Mouse (Mus musculus): Measurements from ENCODE around the gene Ptgis. TPM values are rescaled to one million over a fixed set of nuclear protein-coding genes. Genes with fewer than 3 reads are reported as not detected.
A peak's percentile ranks its signal among the peaks of the same experiment; 100 is the strongest.

Ptgis gene
- polyA plus RNA-seq, 1 experiment from 2014 or later = 8.9 TPM

- no peak overlapping the region for H3K4me3 ChIP-seq (ENCODE audit: low read depth, low read length)
- no peaks in the 10 kb centered on the region for H3K9me3 ChIP-seq (ENCODE audit: control insufficient read depth)
- no peak overlapping the region for H3K9ac ChIP-seq (ENCODE audit: low read depth, low read length)
- WGBS = 95% methylated on average over 10 of the region's 10 CpGs
- H3K27me3 ChIP-seq (replicated peaks; ENCODE audit: control insufficient read depth, insufficient read depth, low read length) = no peaks in the 10 kb centered on the region
- peaks cover 7% of the 10 kb centered on the region for H3K4me1 ChIP-seq (replicated peaks; ENCODE audit: control insufficient read depth, insufficient read depth, low read length)
- no peak for ATAC-seq
- TF ChIP-seq CTCF (IDR thresholded peaks at IDR 0.05; ENCODE audit: low read depth) = no peak
- H3K4me2 ChIP-seq (replicated peaks; ENCODE audit: low read depth) = no peak overlapping the region
- no peaks in the 10 kb centered on the region for H3K36me3 ChIP-seq (ENCODE audit: control insufficient read depth, insufficient read depth)
- H3K27ac ChIP-seq (ENCODE audit: low read depth, low read length) = no peak overlapping the region
These were observed 77.3 kb downstream of the Ptgis start for GRCm38 (mm10) chr2:167163134-167163533.

- 53% methylated on average over 10 of the region's 10 CpGs for WGBS
- ATAC-seq = no peak
These were observed 77.8 kb downstream of the Ptgis start for GRCm38 (mm10) chr2:167162516-167163021.

GRCm38 (mm10) chr2:167159721-167160120, 80.7 kb downstream of the Ptgis start:
- Histone ChIP-seq H3K9ac (ENCODE audit: low read depth, low read length) (no peak overlapping the region), H3K4me3 (ENCODE audit: low read depth, low read length) (no peak overlapping the region), H3K27ac (ENCODE audit: low read depth, low read length) (no peak overlapping the region), H3K27me3 (replicated peaks; ENCODE audit: control insufficient read depth, insufficient read depth, low read length) (no peaks in the 10 kb centered on the region), H3K9me3 (ENCODE audit: control insufficient read depth) (no peaks in the 10 kb centered on the region), H3K4me2 (replicated peaks; ENCODE audit: low read depth) (no peak overlapping the region), H3K36me3 (ENCODE audit: control insufficient read depth, insufficient read depth) (no peaks in the 10 kb centered on the region), H3K4me1 (replicated peaks; ENCODE audit: control insufficient read depth, insufficient read depth, low read length) (no peaks in the 10 kb centered on the region; the same call in 1 of the 2 replicates)
- ATAC-seq = no peak
- TF ChIP-seq CTCF (IDR thresholded peaks at IDR 0.05; ENCODE audit: low read depth) = no peak
- 89% methylated on average over 4 of the region's 4 CpGs for WGBS

More at GRCm38 (mm10) chr2:167162516-167163021, 77.8 kb downstream of the Ptgis start:
- Histone ChIP-seq H3K36me3 (ENCODE audit: control insufficient read depth, insufficient read depth) (no peaks in the 10 kb centered on the region), H3K9ac (ENCODE audit: low read depth, low read length) (no peak overlapping the region), H3K4me2 (replicated peaks; ENCODE audit: low read depth) (no peak overlapping the region), H3K4me1 (replicated peaks; ENCODE audit: control insufficient read depth, insufficient read depth, low read length) (peaks cover 7% of the 10 kb centered on the region), H3K9me3 (ENCODE audit: control insufficient read depth) (no peaks in the 10 kb centered on the region), H3K27ac (ENCODE audit: low read depth, low read length) (no peak overlapping the region), H3K27me3 (replicated peaks; ENCODE audit: control insufficient read depth, insufficient read depth, low read length) (no peaks in the 10 kb centered on the region), H3K4me3 (ENCODE audit: low read depth, low read length) (no peak overlapping the region)
- TF ChIP-seq CTCF (IDR thresholded peaks at IDR 0.05; ENCODE audit: low read depth) = no peak

GRCm38 (mm10) chr2:167158780-167159179, 81.6 kb downstream of the Ptgis start:
- Histone ChIP-seq H3K27ac (ENCODE audit: low read depth, low read length) (no peak overlapping the region), H3K4me3 (ENCODE audit: low read depth, low read length) (no peak overlapping the region), H3K9me3 (ENCODE audit: control insufficient read depth) (no peaks in the 10 kb centered on the region), H3K4me1 (replicated peaks; ENCODE audit: control insufficient read depth, insufficient read depth, low read length) (no peaks in the 10 kb centered on the region), H3K9ac (ENCODE audit: low read depth, low read length) (no peak overlapping the region), H3K36me3 (ENCODE audit: control insufficient read depth, insufficient read depth) (no peaks in the 10 kb centered on the region), H3K27me3 (replicated peaks; ENCODE audit: control insufficient read depth, insufficient read depth, low read length) (no peaks in the 10 kb centered on the region), H3K4me2 (replicated peaks; ENCODE audit: low read depth) (no peak overlapping the region)
- TF ChIP-seq CTCF (IDR thresholded peaks at IDR 0.05; ENCODE audit: low read depth) = no peak
- WGBS = 71% methylated on average over 5 of the region's 5 CpGs
- no peak for ATAC-seq

- Histone ChIP-seq H3K4me1 (replicated peaks; ENCODE audit: control insufficient read depth, insufficient read depth, low read length) (no peaks in the 10 kb centered on the region), H3K4me3 (ENCODE audit: low read depth, low read length) (no peak overlapping the region), H3K27me3 (replicated peaks; ENCODE audit: control insufficient read depth, insufficient read depth, low read length) (no peaks in the 10 kb centered on the region), H3K9me3 (ENCODE audit: control insufficient read depth) (no peaks in the 10 kb centered on the region), H3K27ac (ENCODE audit: low read depth, low read length) (peak overlapping the region; percentile 35; the same call in 1 of the 2 replicates), H3K9ac (ENCODE audit: low read depth, low read length) (no peak overlapping the region), H3K36me3 (ENCODE audit: control insufficient read depth, insufficient read depth) (no peaks in the 10 kb centered on the region), H3K4me2 (replicated peaks; ENCODE audit: low read depth) (no peak overlapping the region)
- 53% methylated on average over 9 of the region's 9 CpGs for WGBS
- no peak for ATAC-seq
- TF ChIP-seq CTCF (IDR thresholded peaks at IDR 0.05; ENCODE audit: low read depth) = peak; percentile 29
These were observed 84.2 kb downstream of the Ptgis start for GRCm38 (mm10) chr2:167156118-167156715.

- Histone ChIP-seq H3K4me3 (ENCODE audit: low read depth, low read length) (no peak overlapping the region), H3K27me3 (replicated peaks; ENCODE audit: control insufficient read depth, insufficient read depth, low read length) (no peaks in the 10 kb centered on the region), H3K27ac (ENCODE audit: low read depth, low read length) (no peak overlapping the region), H3K9me3 (ENCODE audit: control insufficient read depth) (no peaks in the 10 kb centered on the region), H3K4me2 (replicated peaks; ENCODE audit: low read depth) (no peak overlapping the region), H3K36me3 (ENCODE audit: control insufficient read depth, insufficient read depth) (no peaks in the 10 kb centered on the region), H3K4me1 (replicated peaks; ENCODE audit: control insufficient read depth, insufficient read depth, low read length) (no peaks in the 10 kb centered on the region), H3K9ac (ENCODE audit: low read depth, low read length) (no peak overlapping the region)
- peak; percentile 25; the same call in 1 of the 2 replicates for ATAC-seq
- TF ChIP-seq CTCF (IDR thresholded peaks at IDR 0.05; ENCODE audit: low read depth) = no peak
- WGBS = 45% methylated on average over 4 of the region's 4 CpGs
These were observed 84.8 kb downstream of the Ptgis start for GRCm38 (mm10) chr2:167155541-167155973.

Data from intestine, postnatal 0 days (tissue).